Mouse (Mus musculus): ENCODE measurements around the gene Epp13. TPM values are rescaled to one million over a fixed set of nuclear protein-coding genes. Genes with fewer than 3 reads are reported as not detected.
"Not testable (repeated sequence)": the region's sequence is repeated elsewhere in the genome, so short reads cannot be mapped to it uniquely, and the experiment has no call there.

Epp13 gene
- total RNA-seq (2017), result not detected in 2 replicates

GRCm38 (mm10) chr7:6252410-6252809, at the start of gene Epp13:
Gene Epp13, plus strand, starts transcription at chr7:6252710.
- ATAC-seq (ENCODE audit: extremely low read depth, insufficient number of reproducible peaks, low FRiP score, poor library complexity, severe bottlenecking), result no peak

- no peak for ATAC-seq (ENCODE audit: extremely low read depth, insufficient number of reproducible peaks, low FRiP score, poor library complexity, severe bottlenecking)
Observed at GRCm38 (mm10) chr7:6204200-6204599, 48.3 kb upstream of the Epp13 start.

GRCm38 (mm10) chr7:6213144-6213543, 39.4 kb upstream of the Epp13 start:
- ATAC-seq (ENCODE audit: extremely low read depth, insufficient number of reproducible peaks, low FRiP score, poor library complexity, severe bottlenecking), result no peak

- not testable (repeated sequence) for ATAC-seq (ENCODE audit: extremely low read depth, insufficient number of reproducible peaks, low FRiP score, poor library complexity, severe bottlenecking)
Observed at GRCm38 (mm10) chr7:6214691-6215090, 37.8 kb upstream of the Epp13 start.

- ATAC-seq (ENCODE audit: extremely low read depth, insufficient number of reproducible peaks, low FRiP score, poor library complexity, severe bottlenecking), result no peak
Observed at GRCm38 (mm10) chr7:6220147-6220546, 32.4 kb upstream of the Epp13 start.

- no peak for ATAC-seq (ENCODE audit: extremely low read depth, insufficient number of reproducible peaks, low FRiP score, poor library complexity, severe bottlenecking)
Observed at GRCm38 (mm10) chr7:6221978-6222377, 30.5 kb upstream of the Epp13 start, which contains the start of gene Zscan5b. Gene Zscan5b, plus strand, starts transcription at chr7:6222278.

- not testable (repeated sequence) for ATAC-seq (ENCODE audit: extremely low read depth, insufficient number of reproducible peaks, low FRiP score, poor library complexity, severe bottlenecking)
Observed at GRCm38 (mm10) chr7:6228491-6228890, 24.0 kb upstream of the Epp13 start.

- ATAC-seq (ENCODE audit: extremely low read depth, insufficient number of reproducible peaks, low FRiP score, poor library complexity, severe bottlenecking), result no peak
Observed at GRCm38 (mm10) chr7:6239787-6240186, 12.7 kb upstream of the Epp13 start.

GRCm38 (mm10) chr7:6240841-6241425, 11.6 kb upstream of the Epp13 start:
- peak; percentile 55; the same call in 1 of the 2 replicates for ATAC-seq (ENCODE audit: extremely low read depth, insufficient number of reproducible peaks, low FRiP score, poor library complexity, severe bottlenecking)

- ATAC-seq (ENCODE audit: extremely low read depth, insufficient number of reproducible peaks, low FRiP score, poor library complexity, severe bottlenecking), result no peak
Observed at GRCm38 (mm10) chr7:6244361-6245292, 7.9 kb upstream of the Epp13 start.

- no peak for ATAC-seq (ENCODE audit: extremely low read depth, insufficient number of reproducible peaks, low FRiP score, poor library complexity, severe bottlenecking)
Observed at GRCm38 (mm10) chr7:6254451-6254850, 1.9 kb downstream of the Epp13 start.

GRCm38 (mm10) chr7:6257386-6257785, 4.9 kb downstream of the Epp13 start:
- no peak for ATAC-seq (ENCODE audit: extremely low read depth, insufficient number of reproducible peaks, low FRiP score, poor library complexity, severe bottlenecking)

- ATAC-seq (ENCODE audit: extremely low read depth, insufficient number of reproducible peaks, low FRiP score, poor library complexity, severe bottlenecking), result no peak
Observed at GRCm38 (mm10) chr7:6258232-6259220, 6.0 kb downstream of the Epp13 start.

- ATAC-seq (ENCODE audit: extremely low read depth, insufficient number of reproducible peaks, low FRiP score, poor library complexity, severe bottlenecking), result not testable (repeated sequence)
Observed at GRCm38 (mm10) chr7:6260004-6260403, 7.5 kb downstream of the Epp13 start.

- ATAC-seq (ENCODE audit: extremely low read depth, insufficient number of reproducible peaks, low FRiP score, poor library complexity, severe bottlenecking), result no peak
Observed at GRCm38 (mm10) chr7:6262120-6262519, 9.6 kb downstream of the Epp13 start.

- no peak for ATAC-seq (ENCODE audit: extremely low read depth, insufficient number of reproducible peaks, low FRiP score, poor library complexity, severe bottlenecking)
Observed at GRCm38 (mm10) chr7:6262984-6263383, 10.5 kb downstream of the Epp13 start.

GRCm38 (mm10) chr7:6265695-6266094, 13.2 kb downstream of the Epp13 start:
- ATAC-seq (ENCODE audit: extremely low read depth, insufficient number of reproducible peaks, low FRiP score, poor library complexity, severe bottlenecking), result 0 out of 2 replicates have a peak, but pooled peaks have one; percentile 33

- ATAC-seq (ENCODE audit: extremely low read depth, insufficient number of reproducible peaks, low FRiP score, poor library complexity, severe bottlenecking), result no peak
Observed at GRCm38 (mm10) chr7:6277906-6278305, 25.4 kb downstream of the Epp13 start.

- ATAC-seq (ENCODE audit: extremely low read depth, insufficient number of reproducible peaks, low FRiP score, poor library complexity, severe bottlenecking), result peak; percentile 61
Observed at GRCm38 (mm10) chr7:6282749-6283148, 30.2 kb downstream of the Epp13 start.

Data from neutrophil, adult 5-6 weeks (primary cell).